In genomic region chr4:82509166-82509767, GRCm38 (mm10) we compare ENCODE assay signal across 9 mouse cellular contexts.
DNase-seq lines count a peak whose midpoint lies in the region; ATAC-seq and TF ChIP-seq lines count a peak whose summit lies in the region.
"Had no signal": no experiment of that assay in that cellular context is flagged by ENCODE, and none has a peak within 500 bp of the region (broad histone marks: within the 10 kb centered on the region; RNA-seq: fewer than 3 reads in every experiment).

No protein-coding gene starts in this region.

- no peak overlapping the region for H3K4me2 ChIP-seq in kidney, embryonic 15.5 days
- peak overlapping the region; percentile 95 for H3K4me2 ChIP-seq in embryonic facial prominence, embryonic 15.5 days (replicated peaks)
- H3K4me2 ChIP-seq in intestine, embryonic 15.5 days (replicated peaks) = peak overlapping the region; percentile 12
- H3K4me2 ChIP-seq in midbrain, postnatal 0 days (ENCODE audit: low read depth, low read length, poor library complexity, severe bottlenecking) = peak overlapping the region; percentile 98

- no peak for ATAC-seq in kidney, embryonic 15.5 days (replicated peaks; ENCODE audit: low FRiP score)
- no peak for ATAC-seq in embryonic facial prominence, embryonic 15.5 days (ENCODE audit: insufficient number of reproducible peaks, low FRiP score, low TSS enrichment, low read depth)
- ATAC-seq in intestine, embryonic 15.5 days = no peak
- ATAC-seq in midbrain, postnatal 0 days (ENCODE audit: low FRiP score) = no peak

- DNase-seq in kidney, adult 11 months = no peak
- DNase-seq in midbrain, postnatal 0 days (ENCODE audit: low spot score) = no peak
- no peak for DNase-seq in adrenal gland, adult 2 months
- no peak for DNase-seq in frontal cortex, postnatal 36 days (ENCODE audit: low spot score in 2 of 2)
- DNase-seq in right cerebral cortex, postnatal 25 days = no peak

- no peak for TF ChIP-seq CTCF in midbrain, postnatal 0 days (IDR thresholded peaks at IDR 0.05)

- WGBS in kidney, embryonic 15.5 days = 50% methylated on average over 2 of the region's 2 CpGs
- 69% methylated on average over 2 of the region's 2 CpGs for WGBS in embryonic facial prominence, embryonic 15.5 days
- WGBS in intestine, embryonic 15.5 days = 39% methylated on average over 2 of the region's 2 CpGs
- WGBS in midbrain, postnatal 0 days = 49% methylated on average over 2 of the region's 2 CpGs

- H3K27me3 ChIP-seq in kidney, embryonic 15.5 days = peaks cover 21% of the 10 kb centered on the region
- no peaks in the 10 kb centered on the region for H3K27me3 ChIP-seq in embryonic facial prominence, embryonic 15.5 days
- H3K27me3 ChIP-seq in intestine, embryonic 15.5 days (replicated peaks) = no peaks in the 10 kb centered on the region
- no peaks in the 10 kb centered on the region for H3K27me3 ChIP-seq in midbrain, postnatal 0 days (ENCODE audit: insufficient read depth, low read length)

- no peak overlapping the region for H3K9ac ChIP-seq in kidney, embryonic 15.5 days
- H3K9ac ChIP-seq in embryonic facial prominence, embryonic 15.5 days = no peak overlapping the region
- no peak overlapping the region for H3K9ac ChIP-seq in intestine, embryonic 15.5 days
- H3K9ac ChIP-seq in midbrain, postnatal 0 days (replicated peaks; ENCODE audit: low read length, poor library complexity, severe bottlenecking) = no peak overlapping the region

- H3K9me3 ChIP-seq in kidney, embryonic 15.5 days (replicated peaks) = no peaks in the 10 kb centered on the region
- H3K9me3 ChIP-seq in embryonic facial prominence, embryonic 15.5 days (replicated peaks) = no peaks in the 10 kb centered on the region
- no peaks in the 10 kb centered on the region for H3K9me3 ChIP-seq in intestine, embryonic 15.5 days
- H3K9me3 ChIP-seq in midbrain, postnatal 0 days (ENCODE audit: low read length) = no peaks in the 10 kb centered on the region

- peak overlapping the region; percentile 100 for H3K27ac ChIP-seq in kidney, embryonic 15.5 days
- H3K27ac ChIP-seq in embryonic facial prominence, embryonic 15.5 days (replicated peaks) = peak overlapping the region; percentile 100
- peak overlapping the region; percentile 100 for H3K27ac ChIP-seq in intestine, embryonic 15.5 days
- H3K27ac ChIP-seq in midbrain, postnatal 0 days (ENCODE audit: low read depth, low read length) = 0 out of 2 replicates have a peak overlapping the region, but pooled peaks have one; percentile 34

- peaks cover 64% of the 10 kb centered on the region for H3K4me1 ChIP-seq in kidney, embryonic 15.5 days
- H3K4me1 ChIP-seq in embryonic facial prominence, embryonic 15.5 days = peaks cover 37% of the 10 kb centered on the region
- peaks cover 16% of the 10 kb centered on the region for H3K4me1 ChIP-seq in intestine, embryonic 15.5 days (replicated peaks)
- H3K4me1 ChIP-seq in midbrain, postnatal 0 days (ENCODE audit: insufficient read depth, low read length) = no peaks in the 10 kb centered on the region

- no peak overlapping the region for H3K4me3 ChIP-seq in kidney, embryonic 15.5 days (replicated peaks)
- no peak overlapping the region; the same call in 1 of the 2 replicates for H3K4me3 ChIP-seq in embryonic facial prominence, embryonic 15.5 days (replicated peaks)
- H3K4me3 ChIP-seq in intestine, embryonic 15.5 days (replicated peaks) = no peak overlapping the region
- H3K4me3 ChIP-seq in midbrain, postnatal 0 days (ENCODE audit: low read depth, low read length) = no peak overlapping the region
- H3K4me3 ChIP-seq: myocyte had no signal

- no peaks in the 10 kb centered on the region for H3K36me3 ChIP-seq in kidney, embryonic 15.5 days
- H3K36me3 ChIP-seq in embryonic facial prominence, embryonic 15.5 days = no peaks in the 10 kb centered on the region
- no peaks in the 10 kb centered on the region for H3K36me3 ChIP-seq in intestine, embryonic 15.5 days
- no peaks in the 10 kb centered on the region for H3K36me3 ChIP-seq in midbrain, postnatal 0 days (ENCODE audit: insufficient read depth, low read length)

Comparison
In these comparisons a context has a peak if more than half of its experiments do, and no peak if none do; other contexts are left out.
1. H3K27ac ChIP-seq: peak in every context shown above with its lines; median percentile 100 in kidney, embryonic 15.5 days; 100 in embryonic facial prominence, embryonic 15.5 days; 100 in intestine, embryonic 15.5 days; 34 in midbrain, postnatal 0 days.